Comparison of ENCODE assay signal across 9 mouse cellular contexts in the genomic region with DNA sequence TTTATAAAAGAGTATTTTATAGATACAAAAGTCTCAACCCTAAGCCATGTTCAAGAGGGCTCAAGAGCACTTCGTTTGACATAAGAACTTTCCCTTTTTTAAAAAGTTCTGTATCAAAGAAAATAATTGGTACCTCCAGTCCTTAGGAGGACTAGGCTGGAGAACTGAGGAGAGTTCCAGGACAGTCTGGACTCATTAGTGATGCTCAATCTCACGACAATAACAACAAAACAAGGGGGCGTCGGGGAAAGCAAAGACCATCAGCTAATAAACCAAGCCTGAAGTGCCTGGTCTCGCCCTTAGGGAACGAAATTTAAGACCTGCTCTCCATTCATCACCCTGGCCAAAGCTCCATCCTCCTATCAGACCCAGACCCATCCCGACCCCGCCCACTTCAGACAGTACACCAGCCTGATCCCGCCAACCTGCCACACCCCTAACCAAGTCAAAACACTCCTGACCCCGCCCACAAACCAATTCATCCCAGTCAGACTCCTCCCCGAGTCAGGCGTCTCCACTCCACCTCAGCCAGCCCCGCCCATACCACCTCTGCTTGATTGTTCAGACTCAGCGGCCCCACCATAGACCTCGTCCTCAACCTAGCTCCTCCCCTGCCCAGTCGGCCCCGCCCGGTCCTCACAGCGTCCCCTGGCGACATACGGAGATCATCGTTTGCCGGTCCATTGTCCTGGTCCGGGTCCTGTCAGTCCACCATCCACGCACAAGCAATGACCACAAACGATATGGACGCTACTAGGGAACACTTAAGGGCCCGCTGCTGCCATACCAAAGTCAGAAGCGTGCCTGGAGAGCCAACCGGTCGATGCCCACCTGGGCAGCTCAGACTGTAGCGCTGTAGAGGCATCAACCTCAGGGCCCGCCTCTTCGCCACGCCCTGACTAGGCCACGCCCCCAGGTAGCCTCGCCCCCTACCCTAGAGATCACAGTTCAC. TPM values are rescaled to one million over a fixed set of nuclear protein-coding genes. Genes with fewer than 3 reads are reported as not detected.
DNase-seq lines count a peak whose midpoint lies in the region; ATAC-seq and TF ChIP-seq lines count a peak whose summit lies in the region.
"Had no signal": no experiment of that assay in that cellular context is flagged by ENCODE, and none has a peak within 500 bp of the region (broad histone marks: within the 10 kb centered on the region; RNA-seq: fewer than 3 reads in every experiment).

No protein-coding gene starts in this region.

- peak overlapping the region; percentile 43; the same call in 1 of the 2 replicates for H3K9ac ChIP-seq in forebrain, embryonic 11.5 days (ENCODE audit: low read length)
- peak overlapping the region; percentile 23; the same call in 1 of the 2 replicates for H3K9ac ChIP-seq in hindbrain, embryonic 12.5 days
- H3K9ac ChIP-seq in limb, embryonic 14.5 days (ENCODE audit: low read depth, low read length, severe bottlenecking): peak overlapping the region; percentile 40; the same call in 1 of the 2 replicates
- peak overlapping the region; percentile 53 for H3K9ac ChIP-seq in midbrain, embryonic 13.5 days (replicated peaks)

- H3K27ac ChIP-seq in forebrain, embryonic 11.5 days (ENCODE audit: low read depth, low read length): no peak overlapping the region
- H3K27ac ChIP-seq in hindbrain, embryonic 12.5 days: no peak overlapping the region
- H3K27ac ChIP-seq in limb, embryonic 14.5 days (replicated peaks; ENCODE audit: low read depth, low read length): no peak overlapping the region
- no peak overlapping the region for H3K27ac ChIP-seq in midbrain, embryonic 13.5 days
- H3K27ac ChIP-seq in thymus, adult 2 months (ENCODE audit: control insufficient read depth, insufficient read depth, low read length): no peak overlapping the region

- H3K4me3 ChIP-seq in forebrain, embryonic 11.5 days (ENCODE audit: low read depth, low read length): peak overlapping the region; percentile 37
- peak overlapping the region; percentile 40 for H3K4me3 ChIP-seq in hindbrain, embryonic 12.5 days
- H3K4me3 ChIP-seq in limb, embryonic 14.5 days (replicated peaks; ENCODE audit: low read length): peak overlapping the region; percentile 36
- H3K4me3 ChIP-seq in midbrain, embryonic 13.5 days (replicated peaks): peak overlapping the region; percentile 44
- peak overlapping the region; percentile 19; the same call in 1 of the 2 replicates for H3K4me3 ChIP-seq in thymus, adult 2 months (ENCODE audit: control insufficient read depth, insufficient read depth, low read length)

- no peaks in the 10 kb centered on the region for H3K9me3 ChIP-seq in forebrain, embryonic 11.5 days (ENCODE audit: control insufficient read depth, low read length)
- H3K9me3 ChIP-seq in hindbrain, embryonic 12.5 days (replicated peaks): no peaks in the 10 kb centered on the region
- no peaks in the 10 kb centered on the region for H3K9me3 ChIP-seq in limb, embryonic 14.5 days (ENCODE audit: control insufficient read depth, low read length)
- no peaks in the 10 kb centered on the region for H3K9me3 ChIP-seq in midbrain, embryonic 13.5 days

- H3K4me1 ChIP-seq in forebrain, embryonic 11.5 days (replicated peaks; ENCODE audit: control insufficient read depth, insufficient read depth, low read length): peaks cover 1% of the 10 kb centered on the region; the same call in 1 of the 2 replicates
- H3K4me1 ChIP-seq in hindbrain, embryonic 12.5 days: peaks cover 6% of the 10 kb centered on the region; the same call in 1 of the 2 replicates
- 0 out of 2 replicates have a peak, but pooled peaks cover 4% of the 10 kb centered on the region for H3K4me1 ChIP-seq in limb, embryonic 14.5 days (ENCODE audit: control insufficient read depth, insufficient read depth, low read length)
- H3K4me1 ChIP-seq in midbrain, embryonic 13.5 days (replicated peaks): peaks cover 8% of the 10 kb centered on the region; the same call in 1 of the 2 replicates
- peaks cover 7% of the 10 kb centered on the region for H3K4me1 ChIP-seq in thymus, adult 2 months (replicated peaks; ENCODE audit: control insufficient read depth, insufficient read depth, low read length)

- peak; percentile 86 for ATAC-seq in forebrain, embryonic 11.5 days (replicated peaks; ENCODE audit: low FRiP score)
- ATAC-seq in hindbrain, embryonic 12.5 days (ENCODE audit: low FRiP score): peak; percentile 87
- peak; percentile 57 for ATAC-seq in limb, embryonic 14.5 days (ENCODE audit: low FRiP score, low read depth)
- ATAC-seq in midbrain, embryonic 13.5 days: peak; percentile 95

- H3K4me2 ChIP-seq in forebrain, embryonic 11.5 days (ENCODE audit: low read depth, low read length, severe bottlenecking): peak overlapping the region; percentile 63
- H3K4me2 ChIP-seq in hindbrain, embryonic 12.5 days (replicated peaks): peak overlapping the region; percentile 62
- H3K4me2 ChIP-seq in limb, embryonic 14.5 days (replicated peaks; ENCODE audit: low read depth, low read length, severe bottlenecking): peak overlapping the region; percentile 68
- H3K4me2 ChIP-seq in midbrain, embryonic 13.5 days (replicated peaks): peak overlapping the region; percentile 61

- peak; percentile 78 for DNase-seq in CD4-positive, CD25-positive, alpha-beta regulatory T cell, adult 2 months (ENCODE audit: low read depth, low spot score)
- DNase-seq in adrenal gland, adult 18-20 months (ENCODE audit: low spot score in 2 of 2): peak; percentile 32 to 37
- peak; percentile 86 for DNase-seq in forebrain, embryonic 11.5 days (ENCODE audit: low spot score)
- peak; percentile 64 for DNase-seq in limb, embryonic 14.5 days (ENCODE audit: low spot score)
- DNase-seq in thymus, adult 2 months: peak; percentile 46
- no peak for DNase-seq in right cerebral cortex, postnatal 25 days

- 1% methylated on average over 37 of the region's 37 CpGs for WGBS in forebrain, embryonic 11.5 days
- WGBS in hindbrain, embryonic 12.5 days: 1% methylated on average over 37 of the region's 37 CpGs
- 2% methylated on average over 37 of the region's 37 CpGs for WGBS in limb, embryonic 14.5 days
- WGBS in midbrain, embryonic 13.5 days: 2% methylated on average over 37 of the region's 37 CpGs
- 9% methylated on average over 37 of the region's 37 CpGs for WGBS in thymus, adult 2 months

- no peaks in the 10 kb centered on the region for H3K36me3 ChIP-seq in forebrain, embryonic 11.5 days (ENCODE audit: control insufficient read depth, insufficient read depth, low read length)
- no peaks in the 10 kb centered on the region for H3K36me3 ChIP-seq in hindbrain, embryonic 12.5 days
- no peaks in the 10 kb centered on the region for H3K36me3 ChIP-seq in limb, embryonic 14.5 days (ENCODE audit: control insufficient read depth, insufficient read depth, low read length)
- H3K36me3 ChIP-seq in midbrain, embryonic 13.5 days: no peaks in the 10 kb centered on the region
- H3K36me3 ChIP-seq in thymus, adult 2 months (ENCODE audit: control insufficient read depth, insufficient read depth, low read length): no peaks in the 10 kb centered on the region

- H3K27me3 ChIP-seq in forebrain, embryonic 11.5 days (ENCODE audit: control insufficient read depth, insufficient read depth, low read length): no peaks in the 10 kb centered on the region
- 0 out of 2 replicates have a peak, but pooled peaks cover 5% of the 10 kb centered on the region for H3K27me3 ChIP-seq in hindbrain, embryonic 12.5 days
- H3K27me3 ChIP-seq in limb, embryonic 14.5 days (ENCODE audit: control insufficient read depth, insufficient read depth, low read length): no peaks in the 10 kb centered on the region
- H3K27me3 ChIP-seq in midbrain, embryonic 13.5 days: no peaks in the 10 kb centered on the region; the same call in 1 of the 2 replicates
- no peaks in the 10 kb centered on the region for H3K27me3 ChIP-seq in thymus, adult 2 months (ENCODE audit: control insufficient read depth, insufficient read depth, low read length)

- no peak for TF ChIP-seq POLR2A in limb, embryonic 14.5 days (IDR thresholded peaks at IDR 0.05; ENCODE audit: borderline replicate concordance, extremely low read depth, insufficient read depth, insufficient read length)
- TF ChIP-seq POLR2A in thymus, adult 2 months (IDR thresholded peaks at IDR 0.05; ENCODE audit: control insufficient read depth, extremely low read depth, insufficient read depth, low read length, poor library complexity): no peak

- TF ChIP-seq CTCF in thymus, adult 2 months (IDR thresholded peaks at IDR 0.05; ENCODE audit: borderline replicate concordance, control insufficient read depth, extremely low read depth, insufficient read depth, low read length, poor library complexity): no peak

RNA-seq across cellular contexts. Expression of a gene that starts 35.5 kb away (rescaled TPM):
- not detected for total RNA-seq in adrenal gland, adult 18-20 months (2021)
- polyA plus RNA-seq in forebrain, embryonic 11.5 days (2014; fragmentation: Nextera tagmentation; extraction: Ambion mirVana): 0.08 TPM in 1 of 2 replicates, not detected in the other
- 0.17 TPM in 1 of 2 replicates, not detected in the other for polyA plus RNA-seq in hindbrain, embryonic 12.5 days (2016; fragmentation: Nextera tagmentation; extraction: Ambion mirVana)
- polyA plus RNA-seq in limb, embryonic 14.5 days (2012; rRNA removed): 0.06 and 0.09 TPM in 2 replicates
- 0.47 TPM in 1 of 2 replicates, not detected in the other for polyA plus RNA-seq in limb, embryonic 14.5 days (2014; fragmentation: Nextera tagmentation; extraction: Ambion mirVana)
- not detected in 2 replicates for polyA plus RNA-seq in midbrain, embryonic 13.5 days (2015; fragmentation: Nextera tagmentation; extraction: Ambion mirVana)
- 0.07 and 0.29 TPM in 2 replicates for polyA plus RNA-seq in thymus, adult 2 months (2012; rRNA removed)
- polyA plus RNA-seq: cortical plate, adult 2 months had no signal

RNA-seq across cellular contexts. Expression of a gene that starts 39.7 kb away (rescaled TPM):
- total RNA-seq in adrenal gland, adult 18-20 months (2021): 10 to 100 TPM; 11.5 to 25.9 TPM
- 0.28 and 0.47 TPM in 2 replicates for polyA plus RNA-seq in forebrain, embryonic 11.5 days (2014; fragmentation: Nextera tagmentation; extraction: Ambion mirVana)
- polyA plus RNA-seq in hindbrain, embryonic 12.5 days (2016; fragmentation: Nextera tagmentation; extraction: Ambion mirVana): 0.87 and 0.96 TPM in 2 replicates
- polyA plus RNA-seq in limb, embryonic 14.5 days (2012; rRNA removed): 2.2 and 2.3 TPM in 2 replicates
- polyA plus RNA-seq in limb, embryonic 14.5 days (2014; fragmentation: Nextera tagmentation; extraction: Ambion mirVana): 2.3 and 2.9 TPM in 2 replicates
- polyA plus RNA-seq in midbrain, embryonic 13.5 days (2015; fragmentation: Nextera tagmentation; extraction: Ambion mirVana): 0.67 and 0.98 TPM in 2 replicates
- 17.1 and 20.1 TPM in 2 replicates for polyA plus RNA-seq in thymus, adult 2 months (2012; rRNA removed)

RNA-seq across cellular contexts. Expression of a gene that starts 39.8 kb away (rescaled TPM):
- 10 to 100 TPM; 14.0 to 30.2 TPM for total RNA-seq in adrenal gland, adult 18-20 months (2021)
- 2.0 and 2.3 TPM in 2 replicates for polyA plus RNA-seq in forebrain, embryonic 11.5 days (2014; fragmentation: Nextera tagmentation; extraction: Ambion mirVana)
- 1.9 and 2.0 TPM in 2 replicates for polyA plus RNA-seq in hindbrain, embryonic 12.5 days (2016; fragmentation: Nextera tagmentation; extraction: Ambion mirVana)
- 3.6 and 4.1 TPM in 2 replicates for polyA plus RNA-seq in limb, embryonic 14.5 days (2012; rRNA removed)
- 5.1 and 5.2 TPM in 2 replicates for polyA plus RNA-seq in limb, embryonic 14.5 days (2014; fragmentation: Nextera tagmentation; extraction: Ambion mirVana)
- 1.3 and 1.6 TPM in 2 replicates for polyA plus RNA-seq in midbrain, embryonic 13.5 days (2015; fragmentation: Nextera tagmentation; extraction: Ambion mirVana)
- polyA plus RNA-seq in thymus, adult 2 months (2012; rRNA removed): 58.1 and 60.9 TPM in 2 replicates
